Mouse (Mus musculus) cerebellum, adult 18-20 months (tissue): ENCODE measurements around the gene Borcs6.
A peak's percentile ranks its signal among the peaks of the same experiment; 100 is the strongest.

Experiments
- DNase-seq, 2 experiments: peaks; one replicate each; pipeline ENCODE4 v3.0.0; 2021

Gene Borcs6

DNA sequence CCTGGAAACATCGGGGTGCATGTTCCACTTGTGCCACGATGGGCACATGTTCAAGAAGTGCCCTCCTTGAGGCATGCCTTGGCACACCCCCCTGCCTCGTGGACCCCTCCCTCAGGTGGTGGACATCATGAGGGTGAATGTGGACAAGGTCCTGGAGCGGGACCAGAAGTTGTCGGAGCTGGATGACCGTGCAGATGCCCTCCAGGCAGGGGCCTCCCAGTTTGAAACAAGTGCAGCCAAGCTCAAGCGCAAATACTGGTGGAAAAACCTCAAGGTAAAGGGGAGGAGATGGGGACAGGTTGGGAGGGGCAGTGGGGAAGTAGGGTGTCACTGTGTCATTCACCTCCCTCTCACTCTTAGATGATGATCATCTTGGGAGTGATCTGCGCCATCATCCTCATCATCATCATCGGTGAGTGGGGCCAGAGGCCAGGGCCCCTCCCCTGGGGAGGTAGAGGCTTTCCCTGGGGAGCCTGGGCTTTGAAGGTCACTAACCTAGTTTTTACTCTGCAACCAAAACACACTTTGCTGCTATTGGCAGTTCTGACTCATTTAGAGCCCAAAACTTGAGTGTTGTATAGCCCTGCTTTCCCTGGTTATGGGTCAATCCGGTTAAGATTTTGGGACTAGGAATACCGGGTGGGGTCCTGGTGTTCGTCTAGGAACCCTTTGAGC, 30.2 kb downstream of the Borcs6 start:
- peak; percentile 42 to 48 for DNase-seq

DNA sequence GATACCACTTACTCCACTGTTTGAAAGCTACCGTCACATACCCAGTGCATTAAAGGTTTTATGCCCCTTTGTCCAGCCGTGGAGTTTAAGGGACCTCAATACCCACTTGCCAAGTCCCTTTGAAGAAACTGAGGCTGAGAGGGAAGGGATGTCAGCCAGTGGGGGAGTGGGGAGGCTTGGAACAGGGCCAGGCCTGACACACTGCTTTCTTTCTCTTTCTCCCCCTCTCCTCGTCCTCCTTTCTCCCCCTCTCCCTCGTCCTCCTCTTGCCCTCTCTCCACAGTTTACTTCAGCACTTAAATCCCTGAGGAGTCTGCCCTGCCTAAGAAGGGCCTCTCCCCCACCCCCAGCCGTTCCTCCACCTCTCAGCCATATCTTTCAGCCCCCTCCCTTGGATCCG, 30.9 kb downstream of the Borcs6 start:
- peak in 1 of 2 experiments; percentile 7 for DNase-seq

DNA sequence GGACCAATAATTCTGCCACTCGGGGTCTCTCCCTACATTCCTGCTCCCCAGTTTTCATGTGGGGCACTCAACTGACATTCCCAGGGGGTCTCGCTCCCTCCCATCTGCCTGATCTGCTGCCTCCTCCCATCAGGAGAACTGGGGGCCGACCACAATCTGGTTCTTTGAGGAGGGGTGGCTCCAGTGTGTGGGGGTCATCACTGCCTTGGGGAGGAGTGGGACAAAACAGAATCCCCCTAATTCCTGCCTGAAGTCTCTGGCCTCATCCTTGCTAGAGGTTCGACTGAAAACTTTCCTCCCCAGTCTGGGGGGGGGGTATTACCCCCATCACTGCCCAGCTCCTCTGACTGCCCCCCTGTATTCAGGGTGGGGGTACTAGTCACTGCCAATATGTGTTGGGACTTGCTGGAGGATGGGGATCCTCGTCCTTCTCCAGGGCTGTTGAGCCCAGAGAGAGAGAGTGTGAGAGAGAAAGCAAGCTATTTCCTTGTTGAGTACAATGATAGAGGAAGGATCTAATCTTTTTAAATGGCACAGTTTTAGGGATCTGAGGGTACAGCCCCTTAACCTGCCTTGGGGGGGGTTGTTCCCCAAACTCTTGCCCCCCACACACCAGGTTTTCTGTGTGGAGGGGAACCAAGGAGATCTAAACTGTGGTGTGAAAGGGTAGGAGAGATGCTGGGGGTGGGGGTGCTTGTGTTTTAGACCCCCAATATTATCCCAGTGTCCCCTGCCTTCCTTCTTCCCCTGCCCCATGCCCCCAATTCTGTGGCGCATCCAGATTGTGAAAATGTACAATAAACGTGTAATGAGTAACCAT, 32.3 kb downstream of the Borcs6 start:
- DNase-seq: peak in 1 of 2 experiments; percentile 21

DNA sequence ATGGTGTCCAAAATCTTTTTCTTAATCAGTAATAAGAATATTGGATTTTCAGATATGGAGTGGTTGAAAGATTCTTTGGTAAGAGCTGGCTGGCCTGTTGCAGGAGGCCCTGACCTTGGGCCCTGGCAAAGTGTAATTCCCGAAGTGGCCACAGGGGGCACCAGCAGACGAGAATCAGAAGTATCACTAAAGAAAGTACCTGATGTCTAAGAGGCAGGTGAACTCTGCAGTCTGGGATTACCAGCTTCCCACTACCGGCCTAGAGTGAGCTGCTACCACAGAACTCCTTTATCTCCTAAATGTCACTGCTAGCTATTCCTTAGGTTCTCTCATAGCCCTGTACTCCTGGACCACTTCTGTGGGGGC, 32.9 kb downstream of the Borcs6 start:
- peak; percentile 90 to 92 for DNase-seq

DNA sequence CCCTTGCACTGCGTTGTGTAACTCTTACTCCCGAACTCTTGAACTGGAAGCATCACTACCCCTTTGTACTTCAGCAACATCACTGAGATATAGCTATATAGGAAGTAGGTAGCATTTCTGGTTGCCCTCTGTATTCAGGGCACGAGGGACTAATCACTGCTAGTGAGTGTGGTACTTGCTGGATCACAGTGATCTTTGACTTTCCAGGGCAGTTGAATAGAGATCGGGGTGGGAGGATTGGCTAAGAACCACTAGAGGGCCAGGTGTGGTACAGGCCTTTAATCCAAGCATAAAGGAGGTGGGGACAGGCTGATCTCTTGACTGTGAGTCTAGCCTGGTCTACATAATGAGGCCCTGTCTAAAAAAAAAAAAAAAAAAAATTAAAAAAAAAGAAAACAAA, 33.4 kb downstream of the Borcs6 start:
- DNase-seq: no peak

DNA sequence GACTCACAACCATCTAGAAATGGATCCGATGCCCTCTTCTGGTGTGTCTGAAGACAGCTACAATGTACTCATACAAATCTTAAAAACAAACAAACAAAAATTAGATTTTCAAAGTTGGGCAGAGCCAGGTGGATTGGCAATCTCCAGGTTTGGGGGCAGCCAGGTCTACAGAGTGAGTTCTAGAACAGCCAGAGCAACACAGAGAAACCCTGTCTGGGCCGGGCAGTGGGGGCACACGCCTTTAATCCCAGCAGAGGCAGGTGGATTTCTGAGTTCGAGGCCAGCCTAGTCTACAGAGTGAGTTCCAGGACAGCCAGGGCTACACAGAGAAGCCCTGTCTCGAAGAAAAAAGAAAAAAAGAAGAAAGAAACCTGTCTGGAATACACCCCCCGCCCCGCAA, 34.3 kb downstream of the Borcs6 start:
- peak in 1 of 2 experiments; percentile 30 for DNase-seq

DNA sequence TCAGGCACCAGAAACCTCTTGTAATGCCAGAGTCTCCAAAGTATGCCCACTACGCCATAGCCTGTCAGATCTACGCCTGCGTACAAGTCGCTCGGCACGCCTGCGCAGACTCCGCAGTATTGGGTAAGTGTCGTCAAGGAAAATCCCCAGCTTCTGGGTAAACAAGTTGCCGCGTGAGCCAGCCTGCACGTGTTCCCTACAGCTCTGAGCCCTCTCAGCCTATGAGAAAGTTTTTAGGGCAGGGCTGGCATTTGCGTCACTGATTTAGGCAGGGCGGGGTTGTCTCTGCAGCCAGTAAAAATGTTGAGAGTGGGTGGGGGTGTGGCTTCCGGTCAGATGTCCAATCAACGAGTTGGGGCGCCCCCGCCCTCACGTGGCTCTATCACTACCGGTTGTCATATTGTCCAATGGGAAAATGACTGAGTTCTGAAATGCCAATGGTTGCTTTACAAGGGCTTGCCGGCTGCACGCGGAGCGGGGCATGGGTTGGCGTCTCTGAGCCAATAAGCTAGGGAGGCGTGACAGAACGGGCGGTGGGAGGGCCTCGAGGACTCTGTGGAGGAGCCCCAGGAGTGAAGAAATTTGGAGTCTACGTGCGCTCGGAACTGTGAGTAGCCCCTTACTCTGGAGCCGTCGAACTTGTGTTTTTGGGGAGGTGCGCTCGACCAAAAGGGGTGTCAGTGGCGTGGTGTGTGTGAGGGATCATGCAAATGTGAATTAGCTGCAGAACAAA, 35.3 kb downstream of the Borcs6 start, which contains the start of gene Per1:
Gene Per1 (plus strand): TSS at position 521 of the 733 bp plus-strand sequence.
- DNase-seq: peak; percentile 98 to 100

DNA sequence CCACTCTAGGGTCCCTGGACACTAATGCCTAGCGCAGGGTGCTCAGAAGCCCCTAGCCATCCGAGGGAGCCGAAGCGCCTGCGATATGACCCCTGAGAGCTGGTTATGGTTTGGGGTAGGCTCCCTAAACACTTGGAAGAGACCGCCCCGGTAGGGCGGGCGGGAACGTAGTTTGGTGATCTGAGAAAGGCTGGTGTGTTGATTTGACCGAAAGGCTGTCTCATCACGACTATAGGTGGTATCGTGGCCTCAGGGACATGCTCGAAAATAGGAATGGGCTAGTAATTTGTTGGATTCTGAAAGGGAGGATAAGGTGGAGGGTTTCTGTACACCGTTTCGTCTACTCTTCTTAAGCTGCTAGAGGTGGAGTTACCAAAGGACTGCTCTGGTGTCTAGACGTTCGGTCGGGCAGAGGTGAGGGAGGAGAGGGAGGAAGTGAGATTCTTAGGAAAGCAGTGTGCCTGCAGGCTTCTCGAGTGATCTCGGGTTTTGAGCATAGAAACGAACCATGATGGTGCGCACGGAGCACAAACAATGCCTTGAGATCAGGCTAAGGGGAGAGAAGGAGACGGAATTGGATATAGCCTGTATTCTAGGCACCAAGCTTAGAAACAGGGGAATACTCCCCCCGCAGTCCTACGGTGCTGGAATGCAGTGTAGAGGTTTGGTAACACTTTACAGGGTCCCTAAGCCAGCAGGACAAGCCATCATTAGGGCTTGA, 36.2 kb downstream of the Borcs6 start:
- peak in 1 of 2 experiments; percentile 42 for DNase-seq

DNA sequence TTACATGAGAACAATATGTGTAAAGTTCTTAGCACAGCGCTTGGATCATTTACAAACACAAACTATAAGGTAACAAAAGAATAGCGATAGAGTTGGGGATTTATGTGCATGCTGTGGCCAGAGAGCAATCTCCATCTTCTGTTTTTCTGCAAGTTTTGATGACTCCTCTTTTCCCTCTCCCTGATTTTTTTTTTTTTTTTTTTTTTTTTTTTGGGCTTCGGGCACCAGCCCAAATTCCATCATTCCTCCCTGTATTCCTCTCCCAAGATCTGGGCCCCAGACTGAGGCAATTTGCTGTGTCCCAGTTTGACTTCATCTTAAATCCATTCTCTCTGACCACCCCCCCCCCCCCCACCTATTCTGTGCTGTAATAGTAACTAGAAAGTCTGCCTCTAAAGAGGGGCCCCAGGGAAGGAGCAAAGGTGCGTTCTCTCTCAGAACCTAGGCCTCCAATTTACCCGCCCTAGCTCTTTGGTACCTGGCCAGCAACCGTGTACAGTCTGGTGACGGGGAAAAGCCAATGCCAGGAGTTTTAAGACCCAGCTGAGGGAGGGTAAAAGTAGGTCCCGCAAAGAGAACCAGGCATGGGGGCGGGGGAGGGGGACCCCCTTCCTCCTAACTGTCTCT, 37.0 kb downstream of the Borcs6 start:
- no peak for DNase-seq

DNA sequence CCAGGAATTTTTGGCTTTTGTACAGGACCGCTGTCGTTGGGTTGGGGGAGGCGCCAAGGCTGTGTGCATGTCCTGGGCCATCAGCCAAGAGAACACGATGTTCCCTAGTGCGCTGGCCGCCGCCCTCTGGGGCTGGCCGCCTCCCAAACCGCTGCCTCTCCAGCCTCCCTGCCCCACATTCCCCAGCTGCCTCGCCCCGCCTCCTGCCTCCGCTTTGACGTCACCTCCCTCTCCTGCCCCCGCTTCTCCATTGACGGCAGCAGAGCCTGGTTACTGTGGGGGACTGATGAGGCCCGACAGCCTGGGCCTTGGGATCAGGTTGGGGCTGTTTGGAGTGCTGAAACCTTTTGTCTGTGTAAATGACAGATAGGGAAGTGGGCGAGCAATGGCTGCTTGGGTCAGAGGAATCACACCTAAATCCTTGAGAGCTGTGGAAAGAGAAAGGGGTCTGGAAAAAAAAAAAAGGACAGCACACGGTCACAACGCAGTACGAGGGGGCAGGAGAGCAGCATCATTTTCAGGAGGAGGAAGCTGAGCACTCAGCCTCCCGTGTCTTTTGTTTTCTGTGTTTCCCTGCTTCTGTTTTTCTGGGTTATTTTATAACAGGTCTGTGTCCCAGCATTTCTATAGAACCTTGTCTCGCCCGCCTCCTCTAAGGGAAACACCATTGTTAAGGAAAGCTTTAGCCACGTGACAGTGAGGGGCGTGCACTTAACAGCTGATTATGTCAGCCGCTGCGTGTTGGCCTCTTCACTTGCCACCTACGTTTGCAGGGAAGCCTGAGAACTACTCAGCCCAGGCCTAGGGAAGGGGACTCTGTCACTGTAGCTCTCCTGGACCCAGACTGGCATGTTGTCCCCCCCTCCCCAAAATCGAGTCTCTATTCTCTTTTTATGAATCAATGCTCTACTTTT, 37.7 kb downstream of the Borcs6 start:
- DNase-seq: peak; percentile 87 to 94

DNA sequence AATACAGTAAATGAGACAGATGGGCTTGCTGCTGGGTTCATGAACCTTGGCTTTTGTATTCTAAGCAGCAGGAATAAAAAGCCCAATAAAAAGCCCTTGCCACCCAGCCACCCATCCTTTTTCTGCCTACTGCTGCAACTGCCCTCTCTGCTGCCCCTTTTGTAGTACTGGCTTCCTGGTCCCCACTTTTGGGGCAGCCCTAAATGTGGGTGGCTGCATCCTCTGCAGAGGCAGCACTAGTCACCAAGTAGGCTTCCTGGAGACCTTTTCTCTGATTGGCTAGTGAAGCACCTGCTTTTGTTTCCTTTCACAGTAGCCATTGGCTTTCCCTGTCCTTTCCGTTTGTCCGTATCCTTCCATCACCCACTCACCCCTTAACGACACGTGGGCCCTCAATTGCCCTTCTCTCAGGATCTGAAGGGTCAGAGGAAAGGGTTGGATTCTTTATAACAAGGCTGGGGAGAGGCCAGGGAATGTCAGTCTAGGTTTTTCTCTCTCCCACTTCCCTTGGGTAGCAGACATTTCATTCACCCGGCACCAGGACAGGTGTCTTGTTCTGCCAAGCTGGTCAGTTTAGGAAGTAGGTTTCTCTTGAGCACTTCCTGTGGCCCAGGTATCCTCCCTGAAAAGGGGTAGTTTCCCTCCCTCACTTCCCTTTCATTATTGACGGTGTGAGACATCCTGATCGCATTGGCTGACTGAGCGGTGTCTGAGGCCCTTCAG, 38.7 kb downstream of the Borcs6 start:
- DNase-seq: no peak

DNA sequence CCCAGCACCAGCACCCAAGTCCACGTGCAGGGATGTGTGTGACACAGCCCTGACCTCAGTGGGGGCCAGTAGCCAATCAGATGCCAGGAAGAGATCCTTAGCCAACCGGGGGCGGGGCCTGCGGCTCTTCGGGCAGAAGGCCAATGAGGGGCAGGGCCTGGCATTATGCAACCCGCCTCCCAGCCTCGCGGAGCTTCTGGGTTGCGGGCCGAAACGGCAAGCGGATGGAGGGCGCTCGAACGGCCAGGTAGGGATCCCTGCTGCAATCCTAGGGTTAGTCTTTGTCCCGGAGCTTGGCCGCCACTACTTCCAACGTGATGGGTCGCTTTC, 39.2 kb downstream of the Borcs6 start:
- DNase-seq: peak; percentile 98 to 99

DNA sequence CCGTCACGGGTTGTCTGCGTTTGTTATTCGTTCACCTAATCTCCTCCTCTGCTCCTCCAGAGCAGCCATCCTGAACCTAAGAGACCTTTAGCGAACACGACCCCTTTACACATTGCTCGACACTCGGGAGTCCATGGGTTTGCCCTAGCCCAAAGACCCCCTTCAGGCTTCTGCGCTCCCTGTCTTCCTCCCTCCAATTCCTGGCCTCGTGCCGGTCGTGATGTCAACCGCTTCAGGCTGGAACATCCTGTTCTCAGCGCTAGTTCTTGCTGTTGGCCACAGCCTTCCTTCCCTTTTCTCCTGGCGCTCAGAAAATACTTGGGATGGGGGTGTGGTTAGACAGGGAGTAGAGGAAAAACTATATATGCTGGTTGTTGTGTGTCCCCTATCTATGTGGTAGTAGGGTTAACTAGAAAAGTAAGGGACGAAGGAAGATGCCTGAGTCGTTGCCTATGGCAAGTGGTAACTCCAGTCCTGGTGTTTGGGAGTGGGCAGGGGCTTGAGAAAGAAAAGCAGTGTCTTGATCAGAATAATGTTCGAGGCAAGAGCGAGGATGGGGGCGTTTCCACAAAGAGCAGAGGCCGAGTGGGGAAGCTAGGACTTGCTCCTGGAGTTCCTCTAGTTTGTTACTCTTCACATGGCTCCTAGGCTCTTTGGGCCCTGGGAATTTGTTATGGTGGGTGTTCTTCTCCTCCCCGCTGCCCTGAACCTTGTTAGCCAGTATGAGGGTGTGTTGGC, 39.8 kb downstream of the Borcs6 start:
- DNase-seq: peak; percentile 79 to 84

DNA sequence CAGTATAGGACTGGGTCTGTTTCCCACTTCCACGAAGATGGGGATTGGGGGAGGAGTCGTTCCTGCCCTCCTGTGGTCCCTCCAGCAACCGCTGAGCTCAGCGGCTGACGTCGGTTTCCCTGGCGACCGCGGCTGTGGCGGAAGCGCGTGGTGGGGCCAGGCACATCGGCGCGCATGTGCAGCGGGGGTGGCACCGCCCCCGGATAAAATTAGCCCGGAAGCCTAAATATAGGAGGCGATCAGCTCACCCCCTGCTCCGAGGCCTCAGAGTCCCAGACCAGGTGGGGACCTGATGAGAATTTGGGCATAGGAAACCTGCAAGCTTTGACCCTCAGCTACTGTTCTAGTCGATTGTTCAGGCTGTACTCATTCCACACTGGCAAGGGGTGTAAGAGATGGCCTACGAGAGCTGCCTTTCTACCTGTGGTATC, 40.4 kb downstream of the Borcs6 start:
- peak; percentile 93 to 97 for DNase-seq

DNA sequence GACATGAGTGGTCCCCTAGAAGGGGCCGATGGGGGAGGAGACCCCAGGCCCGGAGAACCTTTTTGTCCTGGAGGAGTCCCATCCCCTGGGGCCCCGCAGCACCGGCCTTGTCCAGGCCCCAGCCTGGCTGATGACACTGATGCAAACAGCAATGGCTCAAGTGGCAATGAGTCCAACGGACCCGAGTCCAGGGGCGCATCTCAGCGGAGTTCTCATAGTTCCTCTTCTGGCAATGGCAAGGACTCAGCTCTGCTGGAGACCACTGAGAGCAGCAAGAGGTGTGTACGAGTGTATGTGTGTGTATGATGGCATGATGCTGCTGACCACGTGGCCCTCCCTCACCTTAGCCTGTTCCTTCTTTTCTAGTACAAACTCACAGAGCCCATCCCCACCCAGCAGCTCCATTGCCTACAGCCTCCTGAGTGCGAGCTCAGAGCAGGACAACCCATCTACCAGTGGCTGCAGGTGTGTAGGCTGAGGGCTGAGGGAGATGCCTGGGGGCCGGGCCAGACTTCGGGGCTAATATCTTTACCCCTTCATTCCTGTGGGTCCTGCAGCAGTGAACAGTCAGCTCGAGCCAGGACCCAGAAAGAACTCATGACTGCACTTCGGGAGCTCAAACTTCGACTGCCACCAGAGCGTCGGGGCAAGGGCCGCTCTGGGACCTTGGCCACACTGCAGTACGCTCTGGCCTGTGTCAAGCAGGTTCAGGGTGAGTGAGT, 41.3 kb downstream of the Borcs6 start:
- DNase-seq: peak; percentile 30 to 43

DNA sequence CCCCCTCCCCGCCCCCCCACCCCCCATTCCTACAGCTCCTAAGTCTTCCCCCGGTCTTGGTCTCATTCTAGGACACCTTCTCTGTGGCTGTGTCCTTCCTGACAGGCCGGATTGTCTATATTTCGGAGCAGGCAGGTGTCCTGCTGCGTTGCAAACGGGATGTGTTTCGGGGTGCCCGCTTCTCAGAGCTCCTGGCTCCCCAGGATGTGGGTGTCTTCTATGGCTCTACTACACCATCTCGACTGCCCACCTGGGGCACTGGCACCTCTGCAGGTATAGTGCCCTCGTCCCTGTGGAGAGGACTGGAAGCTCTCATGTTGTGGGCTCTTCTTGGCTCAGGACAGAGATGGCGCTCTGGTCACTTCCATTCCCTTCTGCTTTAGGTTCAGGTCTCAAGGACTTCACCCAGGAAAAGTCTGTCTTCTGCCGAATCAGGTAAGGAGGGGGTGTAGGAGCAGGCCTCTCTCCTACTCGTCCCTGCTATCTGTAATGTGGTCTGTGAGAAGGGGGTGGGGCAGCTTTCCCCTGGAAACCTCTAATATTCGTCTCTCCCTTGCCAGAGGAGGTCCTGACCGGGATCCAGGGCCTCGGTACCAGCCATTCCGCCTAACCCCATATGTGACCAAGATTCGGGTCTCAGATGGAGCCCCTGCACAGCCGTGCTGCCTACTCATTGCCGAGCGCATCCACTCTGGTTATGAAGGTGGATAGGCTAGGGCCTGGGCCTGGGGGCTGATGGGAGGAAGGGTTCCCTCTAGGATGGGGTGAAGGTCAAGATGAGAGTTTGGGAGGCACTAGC, 42.3 kb downstream of the Borcs6 start:
- DNase-seq: peak in 1 of 2 experiments; percentile 34

DNA sequence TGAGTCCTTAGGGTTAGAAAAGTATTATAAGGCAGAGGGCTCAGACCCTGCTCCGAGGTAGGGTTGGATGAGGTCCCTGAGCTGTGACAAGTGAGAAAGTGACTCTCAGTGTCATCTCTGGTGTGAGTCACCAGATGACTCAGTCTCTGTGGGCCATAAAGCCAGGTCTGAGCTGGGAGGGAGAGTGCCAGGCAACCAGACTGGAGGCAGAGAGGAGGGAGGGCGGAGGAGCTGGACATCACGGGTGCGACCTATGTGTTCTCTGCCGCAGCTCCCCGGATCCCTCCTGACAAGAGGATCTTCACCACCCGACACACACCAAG, 42.8 kb downstream of the Borcs6 start:
- DNase-seq: peak; percentile 51 to 76

DNA sequence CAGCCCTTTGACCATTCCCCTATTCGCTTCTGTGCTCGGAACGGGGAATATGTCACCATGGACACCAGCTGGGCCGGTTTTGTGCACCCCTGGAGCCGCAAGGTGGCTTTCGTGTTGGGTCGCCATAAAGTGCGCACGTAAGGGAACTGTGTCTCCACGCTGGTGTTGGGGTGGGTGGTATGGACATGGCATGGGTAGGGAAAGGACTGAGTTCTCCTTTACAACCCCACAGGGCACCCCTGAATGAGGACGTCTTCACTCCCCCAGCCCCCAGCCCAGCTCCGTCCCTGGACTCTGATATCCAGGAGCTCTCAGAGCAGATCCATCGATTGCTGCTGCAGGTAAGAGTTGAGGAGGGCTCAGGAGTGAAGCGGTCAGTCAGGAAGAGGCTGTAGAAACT, 43.6 kb downstream of the Borcs6 start:
- DNase-seq: no peak
